8 mouse cellular contexts compared by ENCODE assay signal in genomic region chr7:66079364-66080230, GRCm38 (mm10). TPM values are rescaled to one million over a fixed set of nuclear protein-coding genes. Genes with fewer than 3 reads are reported as not detected.
DNase-seq lines count a peak whose midpoint lies in the region; ATAC-seq and TF ChIP-seq lines count a peak whose summit lies in the region.

Gene Selenos, plus strand, starts transcription at chr7:66079649.

- peaks cover 72% of the 10 kb centered on the region for H3K36me3 ChIP-seq in G1E (replicated peaks)
- H3K36me3 ChIP-seq in forebrain, postnatal 0 days (ENCODE audit: insufficient read depth) = peaks cover 37% of the 10 kb centered on the region
- peaks cover 49% of the 10 kb centered on the region for H3K36me3 ChIP-seq in lung, embryonic 15.5 days

- 2% methylated on average over 65 of the region's 65 CpGs for WGBS in forebrain, postnatal 0 days
- under 1% methylated on average over 65 of the region's 65 CpGs for WGBS in lung, embryonic 15.5 days

- peak within 1 kb of the TSS; percentile 57 for H3K4me2 ChIP-seq in forebrain, postnatal 0 days (ENCODE audit: low read depth)
- peak within 1 kb of the TSS; percentile 77 for H3K4me2 ChIP-seq in lung, embryonic 15.5 days

- ATAC-seq in G1E (ENCODE audit: extremely low read depth, insufficient number of reproducible peaks, low FRiP score, poor library complexity, severe bottlenecking) = peak; percentile 99
- ATAC-seq in forebrain, postnatal 0 days = peak; percentile 100
- ATAC-seq in lung, embryonic 15.5 days (ENCODE audit: borderline replicate concordance, extremely low read depth, low FRiP score, low TSS enrichment) = peak; percentile 100

- H3K9me3 ChIP-seq in G1E (replicated peaks) = no peaks in the 10 kb centered on the region
- H3K9me3 ChIP-seq in forebrain, postnatal 0 days (ENCODE audit: low read length) = no peaks in the 10 kb centered on the region
- no peaks in the 10 kb centered on the region for H3K9me3 ChIP-seq in lung, embryonic 15.5 days

- peaks cover 32% of the 10 kb centered on the region for H3K4me1 ChIP-seq in G1E (ENCODE audit: insufficient read depth, low read depth, low read length)
- peaks cover 4% of the 10 kb centered on the region; the same call in 1 of the 2 replicates for H3K4me1 ChIP-seq in forebrain, postnatal 0 days (ENCODE audit: insufficient read depth)
- peaks cover 21% of the 10 kb centered on the region for H3K4me1 ChIP-seq in lung, embryonic 15.5 days

- TF ChIP-seq CTCF in G1E (IDR thresholded peaks at IDR 0.05; ENCODE audit: low read depth, low read length) = no peak
- TF ChIP-seq CTCF in forebrain, postnatal 0 days (IDR thresholded peaks at IDR 0.05; ENCODE audit: low read depth) = no peak

- DNase-seq in G1E (ENCODE audit: low spot score) = peak; percentile 96
- DNase-seq in cerebellum, adult 18-20 months = peak; percentile 92 to 97
- peak; percentile 98 for DNase-seq in forebrain, postnatal 0 days
- DNase-seq in heart, postnatal 4 days = peak; percentile 96
- DNase-seq in layer of hippocampus, adult 8-10 months (ENCODE audit: low spot score in 2 of 2) = peak; percentile 95 to 96
- peak; percentile 95 for DNase-seq in ovary, adult 18-20 months (ENCODE audit: low spot score)
- DNase-seq in thymus, postnatal 0 days (ENCODE audit: low spot score) = peak; percentile 97

- H3K4me3 ChIP-seq in G1E (ENCODE audit: low read depth, low read length) = peak within 1 kb of the TSS; percentile 82
- H3K4me3 ChIP-seq in forebrain, postnatal 0 days (ENCODE audit: low read depth, low read length) = peak within 1 kb of the TSS; percentile 53
- peak within 1 kb of the TSS; percentile 83 for H3K4me3 ChIP-seq in lung, embryonic 15.5 days

- H3K27ac ChIP-seq in forebrain, postnatal 0 days (ENCODE audit: low read depth, low read length) = peak within 1 kb of the TSS; percentile 80
- H3K27ac ChIP-seq in lung, embryonic 15.5 days = peak within 1 kb of the TSS; percentile 82

- H3K9ac ChIP-seq in forebrain, postnatal 0 days = peak within 1 kb of the TSS; percentile 53
- peak within 1 kb of the TSS; percentile 69 for H3K9ac ChIP-seq in lung, embryonic 15.5 days

- H3K27me3 ChIP-seq in G1E (ENCODE audit: insufficient read depth, low read length) = no peaks in the 10 kb centered on the region
- H3K27me3 ChIP-seq in forebrain, postnatal 0 days (ENCODE audit: insufficient read depth, low read length) = no peaks in the 10 kb centered on the region
- H3K27me3 ChIP-seq in lung, embryonic 15.5 days = no peaks in the 10 kb centered on the region

RNA-seq across cellular contexts. Expression of gene Selenos, which starts in this region (rescaled TPM):
- 51.6 and 66.3 TPM in 2 replicates for total RNA-seq in G1E (2014; fragmentation: Nextera tagmentation)
- 51.9 and 53.3 TPM in 2 replicates for total RNA-seq in G1E (2017)
- polyA plus RNA-seq in G1E (2012) = 30.0 and 34.5 TPM in 2 replicates
- total RNA-seq in forebrain, postnatal 0 days (2014; rRNA removed) = 49.7 and 52.2 TPM in 2 replicates
- polyA plus RNA-seq in forebrain, postnatal 0 days (2015; fragmentation: Nextera tagmentation; extraction: Ambion mirVana) = 110 and 117 TPM in 2 replicates
- 10 to 100 TPM; 33.9 to 36.5 TPM for total RNA-seq in heart, postnatal 4 days (2021)
- 10 to 100 TPM; 52.9 to 61.0 (median 54.6) TPM for total RNA-seq in layer of hippocampus, adult 8-10 months (2022)
- polyA plus RNA-seq in lung, embryonic 15.5 days (2015; fragmentation: Nextera tagmentation; extraction: Ambion mirVana) = 101 and 105 TPM in 2 replicates
- polyA plus RNA-seq in thymus, postnatal 0 days (2015; fragmentation: Nextera tagmentation; extraction: Ambion mirVana) = 94.8 and 98.4 TPM in 2 replicates

Comparison
In these comparisons a context has a peak if more than half of its experiments do, and no peak if none do; other contexts are left out.
1. Peak in every context shown above with its lines: DNase-seq, ATAC-seq, H3K4me3 ChIP-seq and H3K27ac ChIP-seq.